Mouse (Mus musculus) C3H10T1/2 (cell line): ENCODE measurements around the gene Iqschfp. TPM values are rescaled to one million over a fixed set of nuclear protein-coding genes. Genes with fewer than 3 reads are reported as not detected.

ENCODE experiments used
- polyA plus RNA-seq, 2 experiments: library from polyadenylated mRNA; unstranded; fragments of >200 nt; fragmentation: generic; extraction: Trizol; gene quantifications; one replicate each; pipeline ENCODE4 v1.2.1; 2012; ENCODE audit warnings: missing spikeins in 2 of 2

The Iqschfp gene
- polyA plus RNA-seq = not detected

GRCm38 (mm10) chr3:67892026-67892705 lies at the start of gene Iqschfp, which contains the start of gene Iqcj:
TSS of gene Iqschfp (plus strand) at chr3:67892232.
TSS of gene Iqcj (plus strand) at chr3:67892220.

GRCm38 (mm10) chr3:68064731-68065130 lies 172.7 kb downstream of the Iqschfp start, which contains the start of gene Schip1:
TSS of gene Schip1 (plus strand) at chr3:68064802.

Other genes with a start within 250 kb of the Iqschfp start
- not detected for gene Iqcj, start within 50 bp of the Iqschfp start, polyA plus RNA-seq
- gene Schip1, start 172.6 kb downstream of the Iqschfp start, polyA plus RNA-seq = 1 to 10 TPM; 2.3 to 2.4 TPM